ENCODE assay signal across 8 mouse cellular contexts in the genomic region with DNA sequence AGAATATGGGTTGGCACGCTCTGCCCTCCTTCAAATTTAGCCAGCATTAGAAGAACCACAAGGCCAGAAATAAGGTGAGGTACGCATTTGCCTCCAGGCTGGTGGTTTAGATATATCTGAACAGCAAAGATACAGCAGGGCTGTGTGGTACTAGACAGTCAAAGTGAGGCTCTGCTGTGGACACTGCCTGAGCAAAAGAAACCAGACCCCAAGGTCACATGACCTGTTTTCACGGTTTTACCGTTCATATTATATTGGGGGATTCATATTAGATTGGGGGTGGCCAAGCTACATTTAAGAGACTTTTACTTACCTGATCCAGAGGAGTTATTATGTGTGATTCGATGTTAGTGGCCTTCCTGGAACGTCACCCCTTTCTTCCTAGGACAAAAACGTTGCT. TPM values are rescaled to one million over a fixed set of nuclear protein-coding genes. Genes with fewer than 3 reads are reported as not detected.
DNase-seq lines count a peak whose midpoint lies in the region; ATAC-seq and TF ChIP-seq lines count a peak whose summit lies in the region.

No protein-coding gene starts in this region.

- TF ChIP-seq CTCF in MEL (IDR thresholded peaks at IDR 0.05 in 2 of 3, conservative IDR thresholded peaks at IDR 0.05 in 1 of 3; ENCODE audit: control insufficient read depth in 1 of 3, insufficient read depth in 1 of 3, low read depth in 2 of 3, low read length in 3 of 3, poor library complexity in 1 of 3, severe bottlenecking in 1 of 3), result no peak

- intact Hi-C loops in left cerebral cortex, postnatal 4 days (cut with DNase I), result loop anchor here (5.0 kb wide), 2 partner anchors 232 to 397 kb away; no protein-coding TSS in a partner anchor

- 27% methylated on average over 7 of the region's 7 CpGs for WGBS in heart, embryonic 14.5 days
- WGBS in forebrain, embryonic 15.5 days, result 37% methylated on average over 7 of the region's 7 CpGs
- 6% methylated on average over 7 of the region's 7 CpGs for WGBS in liver, embryonic 16.5 days (ENCODE audit: insufficient replicate concordance)

- peak overlapping the region; percentile 73 for H3K9ac ChIP-seq in heart, embryonic 14.5 days (ENCODE audit: low read length)
- H3K9ac ChIP-seq in MEL (ENCODE audit: control insufficient read depth, low read depth, low read length, poor library complexity, severe bottlenecking), result peak overlapping the region; percentile 89
- peak overlapping the region; percentile 44; the same call in 1 of the 2 replicates for H3K9ac ChIP-seq in forebrain, embryonic 15.5 days (replicated peaks)
- H3K9ac ChIP-seq in liver, embryonic 16.5 days (ENCODE audit: low read depth, low read length), result peak overlapping the region; percentile 79

- H3K4me1 ChIP-seq in heart, embryonic 14.5 days (ENCODE audit: control insufficient read depth in 2 of 2, insufficient read depth in 2 of 2, low read length in 2 of 2), result peaks cover 9 to 35% of the 10 kb centered on the region in 2 experiments
- H3K4me1 ChIP-seq in MEL (ENCODE audit: control insufficient read depth in 1 of 2, insufficient read depth in 2 of 2, low read length in 2 of 2), result peaks cover 12 to 35% of the 10 kb centered on the region in 2 experiments
- peaks cover 15% of the 10 kb centered on the region for H3K4me1 ChIP-seq in forebrain, embryonic 15.5 days
- peaks cover 52% of the 10 kb centered on the region for H3K4me1 ChIP-seq in liver, embryonic 16.5 days (ENCODE audit: control insufficient read depth, low read depth, low read length)

- no peaks in the 10 kb centered on the region for H3K27me3 ChIP-seq in heart, embryonic 14.5 days (ENCODE audit: control insufficient read depth, insufficient read depth, low read length)
- no peaks in the 10 kb centered on the region for H3K27me3 ChIP-seq in MEL (ENCODE audit: control insufficient read depth in 1 of 2, insufficient read depth in 2 of 2, low read length in 2 of 2)
- H3K27me3 ChIP-seq in forebrain, embryonic 15.5 days, result 0 out of 2 replicates have a peak, but pooled peaks cover 4% of the 10 kb centered on the region
- no peaks in the 10 kb centered on the region for H3K27me3 ChIP-seq in liver, embryonic 16.5 days (ENCODE audit: control insufficient read depth, insufficient read depth, low read depth, low read length)

- peak overlapping the region; percentile 83 for H3K4me2 ChIP-seq in heart, embryonic 14.5 days (ENCODE audit: low read length)
- H3K4me2 ChIP-seq in forebrain, embryonic 15.5 days (replicated peaks), result peak overlapping the region; percentile 68
- H3K4me2 ChIP-seq in liver, embryonic 16.5 days (ENCODE audit: low read depth, low read length), result peak overlapping the region; percentile 77

- peak in 1 of 2 experiments; percentile 49; a peak in 2 of 4 replicates for TF ChIP-seq POLR2A in MEL (IDR thresholded peaks at IDR 0.05; ENCODE audit: control insufficient read depth in 1 of 2, insufficient read depth in 1 of 2, low read depth in 1 of 2, low read length in 2 of 2, poor library complexity in 1 of 2)

- H3K27ac ChIP-seq in heart, embryonic 14.5 days (replicated peaks in 1 of 2; ENCODE audit: control insufficient read depth in 1 of 2, insufficient read depth in 1 of 2, low read depth in 2 of 2, low read length in 2 of 2), result peak overlapping the region; percentile 43 to 71
- peak overlapping the region; percentile 95 for H3K27ac ChIP-seq in MEL (ENCODE audit: control insufficient read depth, low read depth, low read length)
- H3K27ac ChIP-seq in forebrain, embryonic 15.5 days (replicated peaks), result no peak overlapping the region
- H3K27ac ChIP-seq in liver, embryonic 16.5 days (ENCODE audit: low read length), result peak overlapping the region; percentile 92

- no peak; a peak in 2 of 4 replicates for TF ChIP-seq EP300 in MEL (IDR thresholded peaks at IDR 0.05; ENCODE audit: low read depth in 1 of 2, low read length in 2 of 2)

- peak overlapping the region; percentile 52 to 62 for H3K4me3 ChIP-seq in heart, embryonic 14.5 days (ENCODE audit: control insufficient read depth in 1 of 2, insufficient read depth in 1 of 2, low read depth in 1 of 2, low read length in 2 of 2)
- peak overlapping the region; percentile 65 to 86 for H3K4me3 ChIP-seq in MEL (ENCODE audit: control insufficient read depth in 1 of 2, insufficient read depth in 1 of 2, low read depth in 2 of 2, low read length in 2 of 2)
- H3K4me3 ChIP-seq in forebrain, embryonic 15.5 days, result peak overlapping the region; percentile 42
- peak overlapping the region; percentile 73 for H3K4me3 ChIP-seq in liver, embryonic 16.5 days (ENCODE audit: low read depth, low read length)

- peaks cover 8% of the 10 kb centered on the region for H3K36me3 ChIP-seq in heart, embryonic 14.5 days (ENCODE audit: control insufficient read depth, insufficient read depth, low read length)
- peaks cover 0 to 23% of the 10 kb centered on the region in 2 experiments; a peak in 2 of 4 replicates for H3K36me3 ChIP-seq in MEL (ENCODE audit: control insufficient read depth in 1 of 2, insufficient read depth in 2 of 2, low read length in 2 of 2)
- no peaks in the 10 kb centered on the region for H3K36me3 ChIP-seq in forebrain, embryonic 15.5 days
- H3K36me3 ChIP-seq in liver, embryonic 16.5 days (ENCODE audit: control insufficient read depth, insufficient read depth), result peaks cover 10% of the 10 kb centered on the region

- peaks cover 16% of the 10 kb centered on the region; the same call in 1 of the 2 replicates for H3K79me2 ChIP-seq in MEL (ENCODE audit: control insufficient read depth, insufficient read depth, low read length, poor library complexity)

- no peak for DNase-seq in heart, adult 8-10 months (ENCODE audit: low spot score)
- peak; percentile 82 for DNase-seq in MEL (ENCODE audit: low read depth, low spot score)
- DNase-seq in natural killer cell, adult 2 months (ENCODE audit: low spot score in 2 of 2), result no peak
- no peak for DNase-seq in left cerebral cortex, postnatal 4 days
- no peak for DNase-seq in gastrocnemius, postnatal 25 days

- TF ChIP-seq RAD21 in MEL (IDR thresholded peaks at IDR 0.05; ENCODE audit: low read depth, low read length), result no peak

- ATAC-seq in heart, embryonic 14.5 days (ENCODE audit: insufficient number of reproducible peaks, insufficient read depth, low FRiP score, low read depth), result peak; percentile 32; the same call in 1 of the 2 replicates
- ATAC-seq in forebrain, embryonic 15.5 days (replicated peaks), result no peak
- peak; percentile 30; the same call in 1 of the 2 replicates for ATAC-seq in liver, embryonic 16.5 days (ENCODE audit: low read depth)

- no peaks in the 10 kb centered on the region for H3K9me3 ChIP-seq in heart, embryonic 14.5 days (ENCODE audit: control insufficient read depth, low read length)
- H3K9me3 ChIP-seq in MEL (replicated peaks; ENCODE audit: insufficient read depth, low read length), result no peaks in the 10 kb centered on the region
- H3K9me3 ChIP-seq in forebrain, embryonic 15.5 days, result no peaks in the 10 kb centered on the region
- H3K9me3 ChIP-seq in liver, embryonic 16.5 days (replicated peaks; ENCODE audit: control insufficient read depth, low read length), result no peaks in the 10 kb centered on the region

RNA-seq across cellular contexts. Expression of a gene that starts 0.7 kb away (rescaled TPM):
- polyA plus RNA-seq in heart, embryonic 14.5 days (2014; fragmentation: Nextera tagmentation; extraction: Ambion mirVana), result 10.2 and 11.0 TPM in 2 replicates
- total RNA-seq in heart, adult 8-10 months (2022), result 10 to 100 TPM; 11.7 to 13.3 (median 12.1) TPM
- total RNA-seq in MEL (2012; rRNA removed), result 7.5 and 10.7 TPM in 2 replicates
- polyA plus RNA-seq in MEL (2012; ENCODE audit: insufficient read depth in 1 of 2, insufficient read length in 2 of 2, low read depth in 1 of 2, low replicate concordance in 2 of 2, missing spikeins in 1 of 2), result 10 to 100 TPM in 1 of 2 experiments, not detected in 1; 10.0 TPM
- 1.6 and 1.9 TPM in 2 replicates for polyA plus RNA-seq in forebrain, embryonic 15.5 days (2015; fragmentation: Nextera tagmentation; extraction: Ambion mirVana)
- polyA plus RNA-seq in liver, embryonic 16.5 days (2015; fragmentation: Nextera tagmentation; extraction: Ambion mirVana), result 18.9 and 20.6 TPM in 2 replicates
- total RNA-seq in left cerebral cortex, postnatal 4 days (2021), result 1 to 10 TPM; 1.4 TPM
- total RNA-seq in gastrocnemius, postnatal 25 days (2021), result 10 to 100 TPM in 1 of 2 experiments, 1 to 10 TPM in 1; 9.0 to 11.1 TPM

RNA-seq across cellular contexts. Expression of a gene that starts 31.2 kb away (rescaled TPM):
- polyA plus RNA-seq in heart, embryonic 14.5 days (2014; fragmentation: Nextera tagmentation; extraction: Ambion mirVana), result 0.30 TPM in 1 of 2 replicates, not detected in the other
- total RNA-seq in heart, adult 8-10 months (2022), result 1 to 10 TPM in 2 of 4 experiments, under 1 TPM in 2; 0.47 to 1.2 (median 0.90) TPM
- not detected in 2 replicates for total RNA-seq in MEL (2012; rRNA removed)
- polyA plus RNA-seq in MEL (2012; ENCODE audit: insufficient read depth in 1 of 2, insufficient read length in 2 of 2, low read depth in 1 of 2, low replicate concordance in 2 of 2, missing spikeins in 1 of 2), result under 1 TPM in 1 of 2 experiments, not detected in 1; 0.04 TPM
- 0.11 and 0.14 TPM in 2 replicates for polyA plus RNA-seq in forebrain, embryonic 15.5 days (2015; fragmentation: Nextera tagmentation; extraction: Ambion mirVana)
- 0.37 and 0.45 TPM in 2 replicates for polyA plus RNA-seq in liver, embryonic 16.5 days (2015; fragmentation: Nextera tagmentation; extraction: Ambion mirVana)
- under 1 TPM in 1 of 2 experiments, not detected in 1; 0.22 TPM for total RNA-seq in left cerebral cortex, postnatal 4 days (2021)
- total RNA-seq in gastrocnemius, postnatal 25 days (2021), result under 1 TPM; 0.21 to 0.36 TPM

RNA-seq across cellular contexts. Expression of a gene that starts 44.3 kb away (rescaled TPM):
- 5.7 and 7.0 TPM in 2 replicates for polyA plus RNA-seq in heart, embryonic 14.5 days (2014; fragmentation: Nextera tagmentation; extraction: Ambion mirVana)
- total RNA-seq in heart, adult 8-10 months (2022), result 1 to 10 TPM; 1.6 to 5.4 (median 3.7) TPM
- total RNA-seq in MEL (2012; rRNA removed), result 7.1 and 10.9 TPM in 2 replicates
- polyA plus RNA-seq in MEL (2012; ENCODE audit: insufficient read depth in 1 of 2, insufficient read length in 2 of 2, low read depth in 1 of 2, low replicate concordance in 2 of 2, missing spikeins in 1 of 2), result 10 to 100 TPM in 1 of 2 experiments, not detected in 1; 15.3 TPM
- polyA plus RNA-seq in forebrain, embryonic 15.5 days (2015; fragmentation: Nextera tagmentation; extraction: Ambion mirVana), result 4.5 and 5.8 TPM in 2 replicates
- polyA plus RNA-seq in liver, embryonic 16.5 days (2015; fragmentation: Nextera tagmentation; extraction: Ambion mirVana), result 0.22 and 0.40 TPM in 2 replicates
- total RNA-seq in left cerebral cortex, postnatal 4 days (2021), result 1 to 10 TPM in 1 of 2 experiments, under 1 TPM in 1; 0.89 to 2.4 TPM
- 1 to 10 TPM in 1 of 2 experiments, under 1 TPM in 1; 0.67 to 3.2 TPM for total RNA-seq in gastrocnemius, postnatal 25 days (2021)

RNA-seq across cellular contexts. Expression of a gene that starts 44.8 kb away (rescaled TPM):
- polyA plus RNA-seq in heart, embryonic 14.5 days (2014; fragmentation: Nextera tagmentation; extraction: Ambion mirVana), result 1.4 and 1.5 TPM in 2 replicates
- total RNA-seq in heart, adult 8-10 months (2022), result 10 to 100 TPM; 15.6 to 31.7 (median 17.5) TPM
- 0.72 and 0.81 TPM in 2 replicates for total RNA-seq in MEL (2012; rRNA removed)
- polyA plus RNA-seq in MEL (2012; ENCODE audit: insufficient read depth in 1 of 2, insufficient read length in 2 of 2, low read depth in 1 of 2, low replicate concordance in 2 of 2, missing spikeins in 1 of 2), result 1 to 10 TPM in 1 of 2 experiments, not detected in 1; 1.3 TPM
- 1.4 and 1.7 TPM in 2 replicates for polyA plus RNA-seq in forebrain, embryonic 15.5 days (2015; fragmentation: Nextera tagmentation; extraction: Ambion mirVana)
- 0.11 and 0.14 TPM in 2 replicates for polyA plus RNA-seq in liver, embryonic 16.5 days (2015; fragmentation: Nextera tagmentation; extraction: Ambion mirVana)
- total RNA-seq in left cerebral cortex, postnatal 4 days (2021), result 10 to 100 TPM in 1 of 2 experiments, 1 to 10 TPM in 1; 9.4 to 12.4 TPM
- total RNA-seq in gastrocnemius, postnatal 25 days (2021), result 10 to 100 TPM; 57.3 to 57.9 TPM

RNA-seq across cellular contexts. Expression of a gene that starts 53.6 kb away (rescaled TPM):
- 3.2 and 3.8 TPM in 2 replicates for polyA plus RNA-seq in heart, embryonic 14.5 days (2014; fragmentation: Nextera tagmentation; extraction: Ambion mirVana)
- 10 to 100 TPM; 22.2 to 28.9 (median 23.8) TPM for total RNA-seq in heart, adult 8-10 months (2022)
- 31.6 and 37.0 TPM in 2 replicates for total RNA-seq in MEL (2012; rRNA removed)
- 10 to 100 TPM; 56.4 to 76.3 TPM for polyA plus RNA-seq in MEL (2012; ENCODE audit: insufficient read depth in 1 of 2, insufficient read length in 2 of 2, low read depth in 1 of 2, low replicate concordance in 2 of 2, missing spikeins in 1 of 2)
- polyA plus RNA-seq in forebrain, embryonic 15.5 days (2015; fragmentation: Nextera tagmentation; extraction: Ambion mirVana), result 6.0 and 6.3 TPM in 2 replicates
- polyA plus RNA-seq in liver, embryonic 16.5 days (2015; fragmentation: Nextera tagmentation; extraction: Ambion mirVana), result 1.6 and 1.8 TPM in 2 replicates
- 10 to 100 TPM; 53.6 to 54.3 TPM for total RNA-seq in left cerebral cortex, postnatal 4 days (2021)
- 10 to 100 TPM; 15.5 to 19.3 TPM for total RNA-seq in gastrocnemius, postnatal 25 days (2021)
